Mouse (Mus musculus): ENCODE results near the gene Vmn2r113. TPM values are rescaled to one million over a fixed set of nuclear protein-coding genes. Genes with fewer than 3 reads are reported as not detected.
"Not testable (repeated sequence)": the region's sequence is repeated elsewhere in the genome, so short reads cannot be mapped to it uniquely, and the experiment has no call there.

Vmn2r113 gene
- not detected in 2 replicates for polyA plus RNA-seq (2014; fragmentation: Nextera tagmentation; extraction: Ambion mirVana)

- WGBS: no CpG with 5 or more reads among the region's 4 CpGs
- not testable (repeated sequence) for H3K9ac ChIP-seq (ENCODE audit: low read depth, low read length); H3K27ac ChIP-seq (ENCODE audit: low read depth, low read length); H3K4me3 ChIP-seq (ENCODE audit: low read depth, low read length); H3K4me1 ChIP-seq (replicated peaks; ENCODE audit: control insufficient read depth, insufficient read depth, low read length); DNase-seq (ENCODE audit: low spot score); H3K36me3 ChIP-seq (ENCODE audit: control insufficient read depth, insufficient read depth, low read length); H3K27me3 ChIP-seq (replicated peaks; ENCODE audit: control insufficient read depth, insufficient read depth, low read length); ATAC-seq (replicated peaks; ENCODE audit: low FRiP score); H3K4me2 ChIP-seq; H3K9me3 ChIP-seq (ENCODE audit: control insufficient read depth, low read length)
Observed at GRCm38 (mm10) chr17:22942684-22943083, at the start of gene Vmn2r113. Gene Vmn2r113, plus strand, starts transcription at chr17:22942984.

Other genes starting within 250 kb of the Vmn2r113 start
- gene Zfp945, start 75.8 kb upstream of the Vmn2r113 start, polyA plus RNA-seq (2014; fragmentation: Nextera tagmentation; extraction: Ambion mirVana): 6.6 and 7.8 TPM in 2 replicates
- not detected in 2 replicates for gene Vmn2r-ps130, start 118.2 kb downstream of the Vmn2r113 start, polyA plus RNA-seq (2014; fragmentation: Nextera tagmentation; extraction: Ambion mirVana)

All from liver, embryonic 11.5 days (tissue).